Mouse (Mus musculus) lung, postnatal 0 days (tissue): ENCODE results near the gene Mex3a.

ENCODE experiments used
- CTCF ChIP-seq: IDR thresholded peaks from 2 replicates; pipeline ENCODE4 v1.5.1; 2016; ENCODE audit warnings: antibody characterized with exemption, mild to moderate bottlenecking
- EP300 ChIP-seq: IDR thresholded peaks from 2 replicates; pipeline ENCODE4 v1.6.1; 2016; ENCODE audit warnings: antibody characterized with exemption, mild to moderate bottlenecking, control low read depth

DNA sequence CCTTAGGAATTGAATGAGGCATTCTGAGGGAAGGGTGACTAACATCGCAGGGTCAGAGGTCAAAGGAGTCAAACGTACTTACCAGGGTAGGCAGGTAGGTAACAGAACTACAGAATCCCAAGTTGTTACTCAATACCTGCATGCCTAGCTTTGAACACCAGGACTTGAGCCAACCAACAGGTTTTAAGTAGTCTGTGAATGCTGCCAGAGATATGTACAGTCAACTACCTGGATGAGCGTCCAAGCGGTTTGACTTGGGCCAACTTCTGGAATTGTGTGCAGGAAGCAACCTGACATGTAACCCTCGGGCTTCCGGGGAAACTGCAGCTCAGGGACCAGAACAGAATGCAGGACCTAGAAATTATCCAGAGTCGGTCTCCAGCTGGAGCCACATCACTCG lies 9.2 kb upstream of the Mex3a start:
- TF ChIP-seq CTCF, result no peak
- TF ChIP-seq EP300, result no peak
